Mouse (Mus musculus): ENCODE results near the gene Dcbld1. TPM values are rescaled to one million over a fixed set of nuclear protein-coding genes. Genes with fewer than 3 reads are reported as not detected.

The Dcbld1 gene
- 10 to 100 TPM; 11.6 to 12.6 TPM for total RNA-seq (2021)

GRCm38 (mm10) chr10:52233301-52233968, at the start of gene Dcbld1:
TSS of gene Dcbld1 (plus strand) at chr10:52233619.
- intact Hi-C loops (cut with DNase I): loop anchor here (5.0 kb wide), 1 partner anchor 89 kb away; no protein-coding TSS in a partner anchor
- peak; percentile 76 for DNase-seq

GRCm38 (mm10) chr10:52185900-52186299, 47.5 kb upstream of the Dcbld1 start:
- intact Hi-C loops (cut with DNase I): no loop called here
- no peak for DNase-seq

GRCm38 (mm10) chr10:52194957-52195852, 38.2 kb upstream of the Dcbld1 start, which contains the start of gene Ros1:
TSS of gene Ros1 (minus strand) at chr10:52195244.
- DNase-seq: no peak
- intact Hi-C loops (cut with DNase I): no loop called here

DNA sequence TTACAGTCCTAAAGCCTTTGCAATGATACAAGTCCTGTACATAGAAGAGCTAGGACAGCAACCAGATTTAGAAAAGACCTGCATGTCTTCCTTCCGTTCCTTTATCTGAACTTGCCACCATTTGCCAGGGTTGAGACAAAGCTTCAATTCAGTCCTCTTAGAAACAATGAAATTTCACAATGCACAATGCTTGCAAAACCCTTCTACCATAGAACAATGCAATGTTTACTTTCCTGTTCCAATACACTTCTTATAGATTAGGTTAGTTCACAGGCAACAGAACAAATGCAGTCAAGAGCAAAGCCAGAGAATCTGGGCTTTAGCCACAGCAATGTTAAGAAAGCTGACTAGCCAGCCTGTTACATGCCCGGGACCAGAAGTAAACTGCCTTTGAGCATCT, 29.4 kb upstream of the Dcbld1 start:
- intact Hi-C loops (cut with DNase I): no loop called here
- no peak for DNase-seq

DNA sequence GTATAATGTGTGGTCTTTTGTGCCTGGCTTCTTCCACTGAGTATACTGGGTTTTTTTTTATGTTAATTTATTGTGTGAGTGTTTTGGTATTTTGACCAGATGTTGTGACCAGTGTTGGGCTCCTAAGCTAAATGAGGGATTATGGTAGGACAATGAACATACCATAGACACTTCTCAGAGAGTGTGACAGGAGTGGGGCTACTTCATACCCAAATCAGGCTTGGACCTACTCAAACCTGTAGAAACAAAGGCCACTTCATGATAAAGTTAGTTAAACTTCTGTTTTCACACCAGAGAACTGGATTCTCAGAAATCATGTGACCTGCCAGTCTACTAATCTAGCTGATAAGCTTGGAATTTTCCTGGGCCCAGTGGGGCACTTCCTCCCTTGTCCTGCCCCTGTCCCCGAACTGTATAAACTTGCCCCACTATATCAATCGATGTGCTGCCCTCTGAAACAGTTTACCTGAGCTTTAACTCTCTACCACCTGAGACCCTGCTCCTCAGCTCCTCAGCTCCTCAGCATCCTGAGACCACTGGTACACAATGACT, 18.1 kb upstream of the Dcbld1 start:
- DNase-seq: no peak
- intact Hi-C loops (cut with DNase I): loop anchor here (5.0 kb wide), 2 partner anchors 117 to 167 kb away; partner anchors contain the start of gene Gopc

DNA sequence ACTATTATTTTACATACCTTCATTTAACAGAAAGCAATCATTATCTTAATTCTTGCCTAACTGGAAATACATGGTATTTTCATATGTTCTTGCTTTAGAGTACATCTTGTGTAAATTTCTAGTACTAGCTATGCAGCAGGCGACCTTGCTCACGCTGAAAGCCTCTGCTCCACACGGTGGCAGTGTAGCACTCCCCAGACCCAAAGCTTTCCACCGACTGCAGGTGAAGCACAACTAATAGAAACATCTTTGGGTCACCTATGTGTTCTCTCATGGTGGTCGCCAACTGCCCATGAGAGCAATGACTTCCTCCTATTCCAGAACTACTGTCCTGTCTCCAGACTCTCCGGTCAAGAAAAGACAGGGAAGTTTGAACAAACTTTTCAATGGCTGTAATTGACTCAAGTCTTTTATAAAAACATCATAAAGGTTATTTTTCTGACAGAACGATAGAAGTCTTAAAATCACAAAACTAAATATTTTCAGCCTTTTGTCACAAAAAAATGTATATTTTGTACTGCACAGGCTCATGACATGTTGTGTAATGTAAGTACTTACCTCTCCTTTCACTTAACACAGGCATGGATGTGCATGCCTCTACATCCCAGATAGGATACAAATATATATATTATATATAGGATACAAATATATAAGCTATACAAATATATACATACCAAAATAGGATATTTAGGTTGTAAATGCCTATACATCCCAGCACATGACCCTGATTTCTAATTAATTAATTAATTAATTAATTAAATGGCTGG, 16.4 kb upstream of the Dcbld1 start:
- intact Hi-C loops (cut with DNase I): loop anchor here (5.0 kb wide), 2 partner anchors 115 to 165 kb away; partner anchors contain the start of gene Gopc

DNA sequence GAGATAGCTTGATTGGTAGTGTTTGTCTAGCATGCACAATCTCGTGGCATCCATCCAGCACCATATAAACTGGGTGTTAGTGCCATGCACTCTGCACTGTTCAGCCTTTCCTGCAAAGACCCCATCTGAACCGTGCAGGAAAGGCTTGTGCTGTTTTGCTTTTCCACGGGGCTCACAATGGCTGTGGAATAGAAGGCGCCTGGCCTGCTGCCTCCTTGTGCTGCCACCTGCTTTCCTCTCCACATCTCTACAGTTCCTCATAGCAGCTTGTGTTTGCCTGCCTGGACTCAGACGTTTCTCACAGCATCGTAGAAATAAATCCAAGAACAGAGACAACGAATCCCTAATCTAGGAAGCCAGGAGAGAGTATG, 15.9 kb upstream of the Dcbld1 start:
- intact Hi-C loops (cut with DNase I): loop anchor here (5.0 kb wide), 2 partner anchors 115 to 165 kb away; partner anchors contain the start of gene Gopc
- DNase-seq: peak; percentile 18

More for the DNA sequence above, 16.4 kb upstream of the Dcbld1 start:
- peak; percentile 56 for DNase-seq

DNA sequence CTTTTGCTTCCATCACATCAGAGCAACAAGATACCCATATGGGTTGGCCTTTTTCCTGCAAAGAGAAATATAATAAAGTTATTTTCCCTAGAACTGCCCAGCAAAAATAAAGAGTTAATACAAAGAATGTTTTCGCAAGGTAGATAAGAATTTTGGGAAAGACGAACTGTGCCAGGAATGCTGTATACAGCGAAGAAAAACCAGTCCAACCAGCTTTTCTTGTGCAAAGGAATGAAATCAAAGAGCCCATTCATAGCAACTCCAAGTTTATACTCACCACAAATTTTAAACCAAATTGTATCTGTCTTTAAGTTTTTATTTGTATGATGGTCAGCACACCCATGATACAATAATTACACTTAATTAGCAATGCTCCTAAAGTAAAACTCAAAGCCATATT, 13.8 kb upstream of the Dcbld1 start:
- intact Hi-C loops (cut with DNase I): loop anchor here (5.0 kb wide), 2 partner anchors 113 to 163 kb away; partner anchors contain the start of gene Gopc
- no peak for DNase-seq

DNA sequence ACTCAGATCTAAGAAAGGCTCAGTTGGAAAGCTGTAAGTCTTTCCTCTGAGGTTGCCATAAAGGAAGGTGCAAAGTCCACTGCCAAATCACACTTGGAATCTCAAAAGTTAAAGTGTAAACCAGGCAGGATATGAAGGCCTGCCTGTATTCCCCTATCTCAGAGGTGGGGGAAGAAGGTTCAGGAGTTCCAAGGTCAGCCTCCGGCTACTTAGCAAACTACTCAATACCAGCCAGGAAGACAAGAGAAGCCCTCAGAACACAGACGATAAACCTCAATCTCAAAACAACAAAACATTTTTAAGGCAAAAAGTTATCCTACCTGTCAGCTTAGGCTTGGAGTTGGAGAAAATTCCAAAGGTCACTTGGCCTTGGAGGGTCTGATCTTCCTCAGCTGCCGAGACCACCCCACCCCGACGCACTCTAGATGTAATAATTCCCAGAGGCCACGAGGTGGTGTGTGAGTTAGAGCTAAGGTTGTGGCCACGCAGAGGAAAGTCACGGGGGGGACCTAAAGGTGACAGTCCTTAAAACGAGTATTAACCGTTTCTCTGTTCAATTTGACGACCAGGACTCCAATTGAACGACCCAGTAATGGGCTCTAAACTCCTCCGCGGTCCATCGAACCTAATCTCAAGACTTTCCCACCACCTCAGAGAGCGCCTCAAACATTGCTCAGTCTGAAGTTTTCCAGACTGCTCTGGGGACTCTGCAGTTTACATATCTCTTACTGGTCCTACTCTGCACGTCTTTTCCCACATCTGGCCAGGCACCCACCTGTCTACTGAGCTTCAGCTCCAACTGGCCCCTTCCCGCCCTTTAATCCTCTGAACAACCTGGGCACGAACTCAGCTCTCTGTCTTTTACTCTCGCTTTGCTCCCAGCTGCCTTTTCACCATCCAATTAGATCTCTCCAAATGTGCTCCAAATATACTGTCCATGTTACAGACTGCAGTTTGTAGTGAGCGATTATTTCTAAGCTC, 933 bp upstream of the Dcbld1 start:
- peak; percentile 39 for DNase-seq
- intact Hi-C loops (cut with DNase I): loop anchor here (5.0 kb wide), 1 partner anchor 90 kb away; no protein-coding TSS in a partner anchor

GRCm38 (mm10) chr10:52233969-52234653, 692 bp downstream of the Dcbld1 start:
- intact Hi-C loops (cut with DNase I): loop anchor here (5.0 kb wide), 1 partner anchor 88 kb away; no protein-coding TSS in a partner anchor
- peak; percentile 37 for DNase-seq

DNA sequence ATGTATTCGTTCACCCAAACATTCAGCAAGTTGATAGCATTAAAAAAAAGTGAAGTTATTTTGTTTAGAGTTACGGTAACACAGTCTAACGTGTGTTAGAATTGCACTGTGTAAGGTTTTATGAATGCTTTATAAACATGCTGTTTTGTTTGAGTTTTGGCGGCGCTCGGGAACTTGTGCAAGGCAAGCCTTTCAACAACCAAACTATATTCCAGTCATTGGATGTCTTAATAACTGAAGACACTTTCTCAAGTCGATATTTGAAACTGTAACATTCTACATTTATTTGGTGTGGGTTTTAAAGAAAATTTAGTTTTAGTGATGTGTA, 1.2 kb downstream of the Dcbld1 start:
- no peak for DNase-seq
- intact Hi-C loops (cut with DNase I): loop anchor here (5.0 kb wide), 1 partner anchor 88 kb away; no protein-coding TSS in a partner anchor

- intact Hi-C loops (cut with DNase I): no loop called here
- DNase-seq: no peak
Observed at GRCm38 (mm10) chr10:52235461-52235860, 2.0 kb downstream of the Dcbld1 start.

- intact Hi-C loops (cut with DNase I): no loop called here
- DNase-seq: no peak
Observed at GRCm38 (mm10) chr10:52242015-52242414, 8.6 kb downstream of the Dcbld1 start.

GRCm38 (mm10) chr10:52242680-52243323, 9.4 kb downstream of the Dcbld1 start:
- DNase-seq: no peak

GRCm38 (mm10) chr10:52246207-52246606, 12.8 kb downstream of the Dcbld1 start:
- intact Hi-C loops (cut with DNase I): no loop called here
- no peak for DNase-seq

More at GRCm38 (mm10) chr10:52242680-52243323, 9.4 kb downstream of the Dcbld1 start:
- intact Hi-C loops (cut with DNase I): no loop called here

GRCm38 (mm10) chr10:52252240-52252639, 18.8 kb downstream of the Dcbld1 start:
- DNase-seq: no peak
- intact Hi-C loops (cut with DNase I): no loop called here

DNA sequence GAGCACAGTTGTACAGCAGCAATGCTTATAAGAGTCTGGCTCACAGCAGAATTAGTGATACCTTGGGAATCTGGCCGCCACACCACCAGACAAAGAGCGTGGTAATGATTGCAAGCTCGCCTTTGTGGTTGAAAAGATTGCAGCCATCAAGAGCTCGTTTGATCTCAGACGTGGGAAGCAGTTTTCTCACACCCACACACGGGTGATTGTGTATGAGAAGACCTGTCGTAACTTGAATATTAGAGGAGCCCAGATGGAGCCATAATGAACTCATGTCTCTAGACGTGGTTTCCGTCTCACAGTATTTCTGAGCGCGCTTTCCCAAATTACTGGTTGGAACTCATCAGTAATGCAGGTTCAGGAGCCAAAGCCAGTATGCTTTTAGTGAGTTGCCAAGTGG, 20.0 kb downstream of the Dcbld1 start:
- no peak for DNase-seq
- intact Hi-C loops (cut with DNase I): no loop called here

- no peak for DNase-seq
- intact Hi-C loops (cut with DNase I): no loop called here
Observed at GRCm38 (mm10) chr10:52257768-52258167, 24.3 kb downstream of the Dcbld1 start.
